Mouse (Mus musculus) hindbrain, embryonic 12.5 days (tissue): ENCODE data around the gene Cdh13. TPM values are rescaled to one million over a fixed set of nuclear protein-coding genes. Genes with fewer than 3 reads are reported as not detected.

ENCODE experiments used
- ATAC-seq: fragments of 200-750 bp; cut with Nextera tagmentation; 2 replicates; pipeline ENCODE4 v1.8.0; 2017; ENCODE audit warnings: moderate TSS enrichment; ENCODE audit not compliant: low FRiP score
- H3K27ac ChIP-seq: fragments of 300-500 bp; sonication (generic); 2 replicates; pipeline ENCODE4 v1.5.1; 2016; ENCODE audit warnings: mild to moderate bottlenecking
- H3K27me3 ChIP-seq: fragments of 300-500 bp; sonication (generic); 2 replicates; pipeline ENCODE4 v1.6.1; 2016; ENCODE audit warnings: mild to moderate bottlenecking
- H3K36me3 ChIP-seq: fragments of 300-500 bp; sonication (generic); 2 replicates; pipeline ENCODE4 v1.6.1; 2016; ENCODE audit warnings: mild to moderate bottlenecking
- H3K4me1 ChIP-seq: fragments of 300-500 bp; sonication (generic); 2 replicates; pipeline ENCODE4 v1.6.1; 2016
- H3K4me2 ChIP-seq: fragments of 300-500 bp; sonication (generic); replicated peaks from 2 replicates; pipeline ENCODE4 v1.6.1; 2016; ENCODE audit warnings: mild to moderate bottlenecking
- H3K4me3 ChIP-seq: fragments of 300-500 bp; sonication (generic); 2 replicates; pipeline ENCODE4 v1.5.1; 2016; ENCODE audit warnings: mild to moderate bottlenecking
- H3K9ac ChIP-seq: fragments of 300-500 bp; sonication (generic); 2 replicates; pipeline ENCODE4 v1.6.1; 2016; ENCODE audit warnings: mild to moderate bottlenecking, moderate library complexity
- H3K9me3 ChIP-seq: fragments of 300-500 bp; sonication (generic); replicated peaks from 2 replicates; pipeline ENCODE4 v1.6.1; 2016; ENCODE audit warnings: mild to moderate bottlenecking
- WGBS: fragments of 180-500 bp; shearing (Covaris S2); methylation state at CpG from one replicate; pipeline ENCODE4 v1.1.7; 2016; 5-methylcytosine and 5-hydroxymethylcytosine counted together
- polyA plus RNA-seq: library from polyadenylated mRNA; unstranded; fragments of >200 nt; fragmentation: Nextera tagmentation; extraction: Ambion mirVana; gene quantifications from 2 replicates; pipeline ENCODE4 v1.2.1, GENCODE M21; 2016

Cdh13 gene
- polyA plus RNA-seq, 1 experiment from 2014 or later: 25.7 TPM

DNA sequence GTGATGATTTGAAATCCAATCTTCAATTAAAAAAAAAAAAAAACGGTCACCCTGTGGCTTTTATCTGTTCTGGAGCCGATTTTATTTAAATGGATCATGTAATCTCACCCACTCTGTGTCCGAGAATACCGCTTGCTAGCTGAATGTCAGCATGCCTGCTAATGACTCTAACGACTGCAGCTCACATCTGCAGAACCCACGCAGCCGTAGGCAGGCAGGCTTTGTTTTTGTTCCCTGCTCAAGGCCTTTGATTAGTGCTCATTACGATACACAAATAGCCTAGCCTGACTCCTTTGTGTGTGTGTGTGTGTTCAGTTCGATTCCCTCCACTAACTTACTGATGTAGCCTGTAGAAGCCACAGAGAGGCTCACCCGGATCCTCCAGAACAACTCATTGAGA is 531.5 kb downstream of the Cdh13 start:
- Histone ChIP-seq H3K4me3 (no peak overlapping the region), H3K36me3 (no peaks in the 10 kb centered on the region), H3K4me2 (no peak overlapping the region), H3K4me1 (peaks cover 2% of the 10 kb centered on the region; the same call in 1 of the 2 replicates), H3K9me3 (no peaks in the 10 kb centered on the region), H3K27ac (no peak overlapping the region), H3K9ac (no peak overlapping the region), H3K27me3 (no peaks in the 10 kb centered on the region)
- ATAC-seq: no peak
- 55% methylated on average over 10 of the region's 10 CpGs for WGBS

DNA sequence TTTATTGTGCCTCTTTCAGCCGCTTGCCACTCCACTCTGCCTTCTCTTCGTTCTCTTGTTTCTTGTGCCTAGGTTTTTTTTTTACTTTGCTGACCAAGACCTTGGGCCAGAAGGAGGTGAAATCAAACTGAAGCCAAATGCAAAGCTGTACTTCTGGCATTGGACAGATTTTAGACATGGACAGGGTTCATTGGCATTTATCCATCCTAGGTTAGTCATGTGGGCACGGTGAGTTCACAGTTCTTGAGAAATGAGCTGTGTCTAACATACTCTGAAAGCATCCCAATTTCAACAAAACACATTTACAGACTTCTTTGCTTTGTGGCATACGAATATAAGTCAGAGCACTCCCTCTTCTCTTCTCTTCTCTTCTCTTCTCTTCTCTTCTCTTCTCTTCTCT is 543.2 kb downstream of the Cdh13 start:
- Histone ChIP-seq H3K9me3 (no peaks in the 10 kb centered on the region), H3K27ac (no peak overlapping the region), H3K4me3 (no peak overlapping the region), H3K27me3 (no peaks in the 10 kb centered on the region), H3K9ac (no peak overlapping the region), H3K4me1 (peaks cover 8% of the 10 kb centered on the region), H3K4me2 (no peak overlapping the region), H3K36me3 (no peaks in the 10 kb centered on the region)
- 86% methylated on average over 4 of the region's 4 CpGs for WGBS
- no peak for ATAC-seq

DNA sequence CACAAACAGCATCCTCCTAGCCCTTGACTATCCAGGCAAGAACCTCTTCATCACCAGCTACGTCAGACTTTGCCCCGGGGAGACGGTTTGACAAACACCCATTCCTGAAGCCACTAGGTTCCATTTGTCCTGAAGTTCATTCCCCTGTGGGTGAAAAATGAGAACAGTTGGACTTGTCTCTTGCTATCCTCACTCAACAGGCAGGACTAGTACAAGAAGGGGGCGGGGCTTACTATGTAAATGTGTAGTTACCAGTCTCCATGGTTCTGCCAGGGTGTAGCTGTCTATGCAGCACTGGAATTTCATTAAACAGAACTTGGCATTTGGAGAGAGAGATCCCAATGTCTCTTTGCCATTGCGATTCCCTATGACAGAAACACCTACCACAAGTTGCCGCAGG is 544.2 kb downstream of the Cdh13 start:
- H3K4me3 ChIP-seq: no peak overlapping the region
- H3K4me1 ChIP-seq: peaks cover 8% of the 10 kb centered on the region
- no peak overlapping the region for H3K4me2 ChIP-seq
- ATAC-seq: no peak
- H3K9me3 ChIP-seq: no peaks in the 10 kb centered on the region
- WGBS: 86% methylated on average over 6 of the region's 6 CpGs
- H3K27ac ChIP-seq: no peak overlapping the region
- no peak overlapping the region for H3K9ac ChIP-seq
- no peaks in the 10 kb centered on the region for H3K36me3 ChIP-seq
- no peaks in the 10 kb centered on the region for H3K27me3 ChIP-seq

DNA sequence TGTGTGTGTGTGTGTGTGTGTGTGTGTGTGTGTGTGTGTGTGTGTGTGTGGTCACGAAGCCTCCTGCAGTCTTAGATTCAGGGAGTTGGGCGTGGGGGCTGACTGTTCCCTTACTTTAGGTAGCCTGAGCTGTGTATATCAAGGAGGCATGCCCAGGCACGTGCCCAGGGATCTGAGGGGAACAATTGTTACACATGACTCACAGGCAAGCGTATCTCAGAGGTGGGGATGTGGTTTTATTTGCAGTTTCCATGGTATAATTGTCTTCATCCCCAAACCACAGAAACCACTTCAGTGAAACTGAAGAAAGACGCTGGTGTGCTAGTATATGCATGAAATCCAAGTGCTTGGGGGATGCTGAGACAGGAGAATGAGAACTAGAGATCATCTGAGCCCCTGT is 546.8 kb downstream of the Cdh13 start:
- no peaks in the 10 kb centered on the region for H3K27me3 ChIP-seq
- no peak overlapping the region for H3K27ac ChIP-seq
- no peak overlapping the region for H3K9ac ChIP-seq
- no peak overlapping the region for H3K4me2 ChIP-seq
- no peaks in the 10 kb centered on the region for H3K9me3 ChIP-seq
- no peaks in the 10 kb centered on the region for H3K36me3 ChIP-seq
- no peak overlapping the region for H3K4me3 ChIP-seq
- 68% methylated on average over 5 of the region's 5 CpGs for WGBS
- no peak for ATAC-seq
- H3K4me1 ChIP-seq: peaks cover 8% of the 10 kb centered on the region

DNA sequence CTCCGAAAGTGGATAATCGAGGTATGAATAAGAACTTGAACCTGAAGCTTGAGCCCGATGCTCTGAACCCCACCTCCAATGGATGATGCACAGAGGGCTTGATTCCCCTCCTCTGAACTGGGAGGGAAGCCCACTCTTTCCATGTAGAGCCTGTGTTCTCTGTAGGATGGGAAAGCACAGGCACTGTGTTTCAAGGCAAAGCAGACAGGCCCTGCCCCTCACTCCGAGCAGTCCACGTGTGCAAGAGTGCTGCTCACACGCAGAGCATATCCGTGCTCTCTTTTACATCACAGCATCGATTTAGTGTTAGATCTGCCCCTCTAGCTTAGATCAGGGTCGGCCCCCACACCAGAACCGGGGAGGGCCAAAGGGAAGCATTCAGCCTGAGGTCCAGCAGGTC is 547.5 kb downstream of the Cdh13 start:
- no peak for ATAC-seq
- WGBS: 82% methylated on average over 10 of the region's 10 CpGs
- Histone ChIP-seq H3K4me3 (no peak overlapping the region), H3K4me1 (peaks cover 8% of the 10 kb centered on the region), H3K36me3 (no peaks in the 10 kb centered on the region), H3K27ac (no peak overlapping the region), H3K4me2 (no peak overlapping the region), H3K9me3 (no peaks in the 10 kb centered on the region), H3K27me3 (no peaks in the 10 kb centered on the region), H3K9ac (no peak overlapping the region)

DNA sequence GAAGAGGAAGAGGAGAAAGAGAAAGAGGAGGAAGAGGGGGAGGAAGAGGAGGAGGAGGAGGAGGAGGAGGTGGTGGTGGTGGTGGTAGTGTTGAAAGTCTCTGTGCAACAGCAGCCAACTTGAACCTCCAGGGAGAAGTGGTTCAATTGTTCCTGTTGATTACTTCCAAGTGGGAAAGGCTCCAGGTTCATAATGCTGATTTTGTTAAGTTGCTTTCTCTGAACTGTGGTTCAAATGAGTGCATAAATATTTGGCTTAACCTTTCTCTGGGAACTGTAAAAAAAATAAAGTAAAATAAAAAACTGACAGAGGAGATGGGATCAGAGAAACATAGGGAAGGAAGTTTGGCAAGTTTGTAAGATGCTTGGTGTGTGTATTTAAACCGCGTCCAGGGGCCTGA is 555.3 kb downstream of the Cdh13 start:
- H3K27me3 ChIP-seq: no peaks in the 10 kb centered on the region
- H3K9me3 ChIP-seq: no peaks in the 10 kb centered on the region
- H3K36me3 ChIP-seq: no peaks in the 10 kb centered on the region
- H3K4me1 ChIP-seq: no peaks in the 10 kb centered on the region
- WGBS: 85% methylated on average over 2 of the region's 2 CpGs
- no peak for ATAC-seq
- H3K4me3 ChIP-seq: no peak overlapping the region
- no peak overlapping the region for H3K4me2 ChIP-seq
- no peak overlapping the region for H3K9ac ChIP-seq
- no peak overlapping the region for H3K27ac ChIP-seq

DNA sequence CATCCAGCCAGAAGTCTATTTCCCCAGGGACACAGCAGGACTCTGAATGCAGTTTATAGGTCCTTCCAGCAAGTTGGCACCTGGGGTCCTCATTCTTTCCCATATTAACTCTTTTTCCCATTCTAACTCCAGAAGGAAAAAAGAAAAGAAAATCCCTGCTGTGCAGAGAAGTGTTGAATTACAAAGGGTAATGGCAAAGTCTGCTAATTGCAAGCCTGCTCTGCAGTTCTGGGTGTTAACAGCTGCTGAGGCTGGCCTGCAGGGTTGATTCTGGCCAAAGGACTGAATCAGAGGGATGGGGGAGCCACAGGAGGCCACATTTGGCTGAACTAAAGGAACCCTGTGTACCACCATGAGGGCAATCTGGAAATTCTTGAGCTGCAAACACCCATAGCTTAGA is 562.2 kb downstream of the Cdh13 start:
- Histone ChIP-seq H3K27me3 (no peaks in the 10 kb centered on the region), H3K4me2 (no peak overlapping the region), H3K4me1 (no peaks in the 10 kb centered on the region), H3K9me3 (no peaks in the 10 kb centered on the region), H3K4me3 (no peak overlapping the region), H3K27ac (no peak overlapping the region), H3K36me3 (no peaks in the 10 kb centered on the region), H3K9ac (no peak overlapping the region)
- ATAC-seq: no peak

DNA sequence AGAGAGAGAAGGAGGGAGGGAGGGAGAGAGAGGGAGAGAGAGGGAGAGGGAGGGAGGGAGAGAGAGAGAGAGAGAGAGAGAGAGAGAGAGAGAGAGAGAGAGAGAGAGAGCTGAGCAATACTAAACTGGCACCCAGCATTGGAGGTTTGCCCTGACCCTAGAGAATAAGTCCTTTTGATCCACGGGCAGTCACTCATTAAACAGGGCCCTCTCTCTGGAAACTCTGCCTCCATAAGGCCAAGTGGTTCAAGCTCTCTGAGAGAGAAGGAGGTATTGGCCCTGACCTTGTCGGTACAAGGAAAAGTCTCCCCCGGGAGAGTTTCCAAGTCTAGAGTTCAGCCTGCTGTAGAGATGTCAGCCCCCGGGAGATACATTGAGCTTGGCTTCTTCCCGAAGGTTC is 564.5 kb downstream of the Cdh13 start:
- 61% methylated on average over 5 of the region's 5 CpGs for WGBS
- H3K4me2 ChIP-seq: no peak overlapping the region
- no peaks in the 10 kb centered on the region for H3K9me3 ChIP-seq
- no peak for ATAC-seq
- H3K4me1 ChIP-seq: no peaks in the 10 kb centered on the region
- H3K27ac ChIP-seq: no peak overlapping the region
- H3K4me3 ChIP-seq: no peak overlapping the region
- H3K27me3 ChIP-seq: no peaks in the 10 kb centered on the region
- H3K36me3 ChIP-seq: no peaks in the 10 kb centered on the region
- H3K9ac ChIP-seq: no peak overlapping the region

DNA sequence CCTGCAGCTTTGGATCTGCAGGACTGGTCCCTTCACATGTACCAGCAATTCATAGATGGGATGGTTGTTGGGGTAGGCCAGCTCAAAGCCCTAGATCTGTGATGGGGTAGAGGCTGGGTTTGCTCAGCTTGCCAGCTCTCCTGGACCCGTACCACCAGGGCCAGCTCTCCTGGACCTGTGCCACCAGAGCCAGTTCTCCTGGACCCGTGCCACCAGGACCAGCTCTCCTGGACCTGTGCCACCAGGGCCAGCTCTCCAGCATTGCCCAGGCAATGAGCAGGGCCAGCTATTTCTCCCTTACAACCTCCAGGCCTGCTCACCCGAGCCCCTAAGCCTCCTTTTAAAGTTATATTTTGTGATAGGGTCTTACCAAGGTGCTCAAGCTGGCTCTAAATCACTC is 566.0 kb downstream of the Cdh13 start:
- H3K4me3 ChIP-seq: no peak overlapping the region

DNA sequence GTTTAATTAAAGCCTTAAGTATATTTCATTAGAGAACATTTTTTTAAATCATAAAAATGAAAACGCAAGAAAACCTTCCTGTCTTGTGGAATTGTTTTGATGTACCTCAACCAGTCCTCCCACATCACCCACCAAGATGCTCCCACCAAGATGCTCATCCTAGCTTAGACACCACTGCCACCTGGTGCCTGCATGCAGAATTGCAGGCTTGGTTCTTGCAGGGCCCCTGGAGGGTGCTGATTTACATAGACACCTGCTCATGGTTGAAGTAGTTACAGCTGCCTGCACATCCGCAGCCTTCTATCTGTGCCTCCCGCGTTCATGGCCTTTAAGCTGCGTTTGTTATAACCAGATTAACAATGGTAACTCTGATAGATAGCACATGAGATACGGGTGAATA is 566.8 kb downstream of the Cdh13 start:
- Histone ChIP-seq H3K27ac (no peak overlapping the region), H3K36me3 (no peaks in the 10 kb centered on the region), H3K9me3 (no peaks in the 10 kb centered on the region), H3K4me2 (no peak overlapping the region), H3K9ac (no peak overlapping the region), H3K4me1 (no peaks in the 10 kb centered on the region), H3K27me3 (no peaks in the 10 kb centered on the region), H3K4me3 (no peak overlapping the region)
- WGBS: 20% methylated on average over 6 of the region's 6 CpGs
- ATAC-seq: no peak

More for the DNA sequence above, 566.0 kb downstream of the Cdh13 start:
- no peak for ATAC-seq
- WGBS: 83% methylated on average over 3 of the region's 3 CpGs
- no peaks in the 10 kb centered on the region for H3K27me3 ChIP-seq
- H3K9me3 ChIP-seq: no peaks in the 10 kb centered on the region
- no peak overlapping the region for H3K4me2 ChIP-seq
- H3K27ac ChIP-seq: no peak overlapping the region
- H3K4me1 ChIP-seq: no peaks in the 10 kb centered on the region
- H3K9ac ChIP-seq: no peak overlapping the region
- no peaks in the 10 kb centered on the region for H3K36me3 ChIP-seq

DNA sequence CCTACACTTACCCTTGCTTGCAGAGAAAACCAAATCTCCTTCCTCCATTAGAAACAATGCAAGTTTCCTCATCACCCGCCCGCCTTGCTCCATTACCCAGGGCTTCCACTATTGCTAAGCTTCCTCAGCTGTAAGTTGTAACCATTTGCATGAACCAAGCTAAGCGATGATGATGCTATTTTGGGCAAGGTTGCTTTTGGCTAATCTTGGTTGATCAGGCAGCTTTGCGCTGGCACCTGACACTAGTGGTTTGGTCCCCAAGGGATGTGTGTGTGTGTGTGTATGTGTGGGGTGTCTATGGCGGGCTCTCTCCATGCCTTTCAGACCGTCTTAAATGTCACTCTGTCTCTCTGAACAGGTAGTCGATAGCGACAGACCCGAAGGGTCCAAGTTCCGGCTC is 567.8 kb downstream of the Cdh13 start:
- 92% methylated on average over 10 of the region's 10 CpGs for WGBS
- H3K9me3 ChIP-seq: no peaks in the 10 kb centered on the region
- no peak overlapping the region for H3K4me2 ChIP-seq
- ATAC-seq: no peak
- no peaks in the 10 kb centered on the region for H3K27me3 ChIP-seq
- H3K36me3 ChIP-seq: no peaks in the 10 kb centered on the region
- H3K4me1 ChIP-seq: no peaks in the 10 kb centered on the region
- H3K9ac ChIP-seq: no peak overlapping the region
- H3K4me3 ChIP-seq: no peak overlapping the region
- no peak overlapping the region for H3K27ac ChIP-seq

DNA sequence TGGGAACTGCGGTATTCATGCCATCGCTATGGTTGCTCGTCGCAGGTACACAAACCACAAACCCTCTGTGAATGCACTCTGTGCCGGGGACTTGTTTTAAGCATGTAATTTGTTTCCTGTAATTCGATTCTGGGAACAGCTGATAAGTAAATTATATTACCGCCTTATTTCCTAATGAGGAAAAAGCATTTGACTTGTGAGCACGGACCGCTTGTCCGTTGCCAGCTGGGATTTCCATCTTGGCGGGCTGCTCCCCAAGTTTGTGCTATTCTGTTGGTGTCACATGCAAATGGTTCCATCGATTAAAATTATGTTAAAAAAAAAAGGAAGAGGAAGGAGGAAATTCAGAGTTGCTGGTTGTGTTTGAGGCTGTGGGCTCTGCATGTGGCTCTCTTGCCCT is 569.3 kb downstream of the Cdh13 start:
- Histone ChIP-seq H3K27ac (no peak overlapping the region), H3K4me2 (no peak overlapping the region), H3K9ac (no peak overlapping the region), H3K4me3 (no peak overlapping the region), H3K36me3 (no peaks in the 10 kb centered on the region), H3K27me3 (no peaks in the 10 kb centered on the region), H3K4me1 (no peaks in the 10 kb centered on the region), H3K9me3 (no peaks in the 10 kb centered on the region)
- 82% methylated on average over 12 of the region's 12 CpGs for WGBS
- ATAC-seq: no peak

DNA sequence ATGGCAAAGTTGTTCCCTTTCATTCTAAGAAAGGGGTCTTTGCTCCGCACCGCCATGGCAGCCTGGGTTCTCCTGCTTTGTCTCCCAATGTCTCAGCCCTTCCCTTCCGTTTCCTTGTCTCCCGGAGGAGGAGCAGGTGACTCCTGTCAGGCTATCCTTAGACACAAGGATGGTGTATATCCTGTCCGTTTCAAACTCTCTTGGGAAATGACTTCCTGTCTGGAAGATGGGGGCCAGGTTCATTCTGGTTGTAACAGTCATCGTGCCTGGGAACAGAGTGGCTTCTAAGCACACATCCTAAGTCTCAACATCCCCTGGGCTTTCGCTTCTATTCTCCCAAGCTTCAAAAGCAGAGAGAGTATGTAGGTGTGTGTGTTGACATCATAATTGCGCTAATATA is 571.1 kb downstream of the Cdh13 start:
- Histone ChIP-seq H3K27me3 (no peaks in the 10 kb centered on the region), H3K9ac (no peak overlapping the region), H3K4me3 (no peak overlapping the region), H3K27ac (no peak overlapping the region), H3K4me2 (no peak overlapping the region), H3K36me3 (no peaks in the 10 kb centered on the region), H3K4me1 (no peaks in the 10 kb centered on the region), H3K9me3 (no peaks in the 10 kb centered on the region)
- 84% methylated on average over 8 of the region's 8 CpGs for WGBS
- ATAC-seq: no peak

DNA sequence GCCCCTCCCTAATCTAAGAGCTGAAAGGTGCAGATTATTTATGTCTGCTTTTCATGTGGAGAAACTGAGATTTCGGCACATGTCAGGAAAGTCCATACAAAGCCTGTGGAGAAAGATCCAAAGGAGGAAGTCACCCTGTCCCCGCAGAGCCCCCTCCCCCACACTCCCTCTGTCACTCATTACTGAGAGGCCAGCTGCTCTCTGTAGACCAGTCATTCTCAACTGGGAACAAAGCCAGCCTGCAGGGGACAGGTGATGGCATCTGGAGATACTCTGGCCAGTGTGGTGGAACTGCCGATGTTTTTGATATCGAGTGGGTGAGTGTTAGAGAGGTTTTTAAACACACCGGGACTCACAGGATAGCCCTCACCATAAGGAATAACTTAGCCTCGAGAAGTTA is 582.8 kb downstream of the Cdh13 start:
- WGBS: 72% methylated on average over 6 of the region's 6 CpGs
- Histone ChIP-seq H3K4me2 (no peak overlapping the region), H3K9ac (no peak overlapping the region), H3K9me3 (no peaks in the 10 kb centered on the region), H3K27ac (no peak overlapping the region), H3K4me3 (no peak overlapping the region), H3K36me3 (no peaks in the 10 kb centered on the region), H3K4me1 (0 out of 2 replicates have a peak, but pooled peaks cover 3% of the 10 kb centered on the region), H3K27me3 (no peaks in the 10 kb centered on the region)
- ATAC-seq: no peak
